Mouse (Mus musculus) bone marrow, adult 2 months (tissue): Measurements from ENCODE around the gene Mrpl22.

Experiments
- CTCF ChIP-seq: fragments of 200-500 bp; IDR thresholded peaks from 2 replicates; pipeline ENCODE4 v1.5.1; 2011; ENCODE audit warnings: low read length, control low read depth; ENCODE audit not compliant: control insufficient read depth, insufficient read depth
- POLR2A ChIP-seq: fragments of 200-500 bp; IDR thresholded peaks from 2 replicates; pipeline ENCODE4 v1.6.1; 2011; ENCODE audit warnings: low read depth, mild to moderate bottlenecking, control low read depth, low read length, borderline replicate concordance; ENCODE audit not compliant: control insufficient read depth

GRCm38 (mm10) chr11:58193860-58194520 is 22.5 kb downstream of the Mrpl22 start:
- TF ChIP-seq CTCF (no peak), POLR2A (no peak)
